Mouse (Mus musculus) heart, adult 18-20 months (tissue): ENCODE measurements at regions not wholly inside any gene's neighbourhood (a gene's known extent, or its start where the extent isn't known, plus 50 kb on each side); places are given as distances from the start of the nearest gene placed in this dataset.

Experiments used
- DNase-seq, 2 experiments: peaks; one replicate each; pipeline ENCODE4 v3.0.0; 2021 to 2022; ENCODE audit warnings: mixed read lengths in 1 of 2

DNA sequence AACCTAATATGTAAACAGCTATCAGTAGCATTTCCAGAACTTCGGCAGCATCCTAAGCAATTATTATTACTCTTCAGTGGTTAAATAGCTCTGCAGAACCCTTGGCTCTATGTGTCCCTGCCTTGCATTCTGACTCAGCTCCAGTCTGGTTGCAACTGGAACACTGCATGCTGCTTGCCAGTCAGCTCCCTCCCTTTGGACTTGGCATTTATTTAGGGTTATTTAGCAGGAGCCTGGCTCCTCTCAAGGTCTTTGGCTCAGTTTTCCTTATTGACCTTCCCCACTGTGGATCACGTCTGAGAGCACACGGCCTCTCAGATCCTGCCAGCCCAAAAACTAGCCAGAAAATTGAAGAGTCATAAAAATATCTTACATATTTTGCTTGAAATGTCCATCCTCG is 217.4 kb downstream of the Speer2 start:
- peak; percentile 1 to 4 for DNase-seq

DNA sequence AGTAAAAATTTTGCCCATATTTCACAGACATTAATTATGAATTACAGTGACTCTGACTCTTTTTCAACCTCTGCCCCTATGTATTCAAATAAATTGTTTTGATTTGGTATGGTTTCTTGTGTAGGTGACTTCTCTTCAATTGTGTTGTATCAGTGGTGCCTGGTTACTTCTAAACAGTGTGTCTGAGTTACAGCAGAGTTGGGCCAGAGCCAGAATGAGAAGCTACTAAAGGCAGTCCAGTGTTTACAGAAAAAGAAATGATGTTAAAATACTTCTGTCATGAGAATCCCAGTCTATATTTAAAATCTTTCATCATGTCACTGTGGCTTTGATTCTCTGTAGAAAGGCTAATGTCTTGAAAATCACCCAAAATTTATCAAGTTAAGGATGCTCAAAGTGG is 255.8 kb downstream of the Speer2 start:
- peak; percentile 42 to 48 for DNase-seq

DNA sequence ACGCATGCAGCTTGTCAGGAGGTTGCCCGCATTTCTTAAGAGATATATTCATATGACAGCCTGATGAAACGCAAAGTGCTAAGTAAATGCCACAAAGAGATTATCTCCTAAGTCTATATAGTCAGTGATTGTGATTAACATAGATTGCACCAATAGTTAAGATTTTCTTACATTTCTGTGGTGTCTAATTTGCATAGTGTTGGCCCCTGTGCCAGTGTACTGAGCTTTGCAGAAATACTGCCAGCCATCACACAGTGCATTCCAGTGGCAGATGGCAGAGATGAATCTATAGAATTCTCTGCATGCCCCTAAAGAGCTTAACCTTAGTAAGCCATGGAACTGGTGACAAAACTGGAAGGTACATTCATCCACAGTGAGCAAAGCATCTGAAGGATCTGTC is 262.6 kb downstream of the Speer2 start:
- DNase-seq = no peak

DNA sequence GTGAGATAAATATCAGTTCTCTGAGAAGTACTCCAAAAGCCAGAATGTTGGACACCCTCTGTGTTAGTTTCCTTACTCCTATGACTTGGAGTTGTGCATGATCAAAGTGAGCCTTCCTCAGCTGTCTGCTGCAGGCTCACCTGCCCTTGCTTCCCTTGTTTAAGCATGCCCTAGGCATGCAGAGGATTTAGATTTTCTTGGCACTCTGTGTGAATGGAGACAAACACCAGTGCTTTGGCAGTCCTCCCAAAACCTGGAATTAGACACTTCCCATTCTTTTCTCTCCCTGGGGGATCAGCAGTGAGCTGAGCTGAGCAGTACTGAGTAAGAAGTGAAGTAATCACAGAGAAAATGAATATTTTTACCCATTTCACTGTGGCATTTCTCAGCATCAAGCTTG is 286.3 kb downstream of the Speer2 start:
- peak in 1 of 2 experiments; percentile 1 for DNase-seq

DNA sequence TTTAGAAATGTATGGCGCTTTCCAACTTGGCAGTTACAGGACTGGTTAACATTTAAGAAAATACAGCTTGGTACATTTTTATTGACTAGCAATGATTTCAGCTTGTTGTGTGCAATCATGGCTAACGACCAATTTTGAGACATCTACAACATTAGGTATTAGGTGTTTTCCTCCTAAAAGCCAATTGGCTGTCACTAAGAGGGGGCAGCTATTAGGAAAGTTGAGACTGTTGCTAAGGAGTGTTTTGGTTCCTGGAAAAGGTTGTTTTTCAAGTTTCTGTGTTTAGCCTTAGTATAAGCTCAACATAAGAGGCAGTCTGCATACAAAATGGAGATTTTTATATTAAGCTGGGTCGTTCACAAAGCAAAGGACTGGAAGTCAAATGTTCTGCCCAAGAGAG is 295.4 kb downstream of the Speer2 start:
- no peak for DNase-seq

DNA sequence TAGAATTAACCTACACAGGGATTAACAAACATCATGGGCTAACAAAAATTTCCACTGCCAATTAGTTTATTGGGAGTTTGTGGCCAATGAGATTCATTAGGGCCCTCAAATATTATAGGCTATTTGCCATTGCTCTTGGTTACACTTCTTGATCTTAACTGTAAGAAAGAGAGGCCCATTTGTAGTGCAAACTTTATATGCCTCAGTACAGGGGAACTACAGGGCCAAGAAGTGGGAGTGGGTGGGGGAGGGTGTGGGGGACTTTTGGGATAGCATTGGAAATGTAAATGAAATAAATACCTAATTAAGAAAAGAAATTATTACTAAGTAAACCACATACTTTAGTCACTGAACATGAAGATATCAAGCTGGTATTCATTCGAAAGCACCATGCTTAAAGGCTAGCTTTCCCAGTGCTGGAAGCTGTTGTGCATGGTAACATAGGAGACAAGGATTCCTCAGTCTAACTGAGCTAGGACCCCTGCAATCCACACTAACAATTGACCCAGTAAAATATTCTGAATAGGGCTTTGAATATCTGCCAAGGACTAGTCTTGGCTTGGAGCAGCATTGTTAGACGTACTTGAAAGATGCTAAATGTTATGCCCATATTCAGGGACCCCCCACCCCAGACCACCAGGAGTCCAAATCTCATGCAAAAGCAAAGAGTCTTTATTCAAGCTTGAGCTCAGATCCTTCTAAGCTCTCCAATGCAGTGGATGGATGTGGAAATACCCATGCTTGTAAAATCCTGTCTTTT is 295.9 kb downstream of the Speer2 start:
- no peak for DNase-seq
